Mouse (Mus musculus): Measurements from ENCODE around the gene Lrrk1. TPM values are rescaled to one million over a fixed set of nuclear protein-coding genes. Genes with fewer than 3 reads are reported as not detected.

The Lrrk1 gene
- total and polyA plus RNA-seq, 3 experiments, result 5.0 to 16.9 (median 13.6) TPM

DNA sequence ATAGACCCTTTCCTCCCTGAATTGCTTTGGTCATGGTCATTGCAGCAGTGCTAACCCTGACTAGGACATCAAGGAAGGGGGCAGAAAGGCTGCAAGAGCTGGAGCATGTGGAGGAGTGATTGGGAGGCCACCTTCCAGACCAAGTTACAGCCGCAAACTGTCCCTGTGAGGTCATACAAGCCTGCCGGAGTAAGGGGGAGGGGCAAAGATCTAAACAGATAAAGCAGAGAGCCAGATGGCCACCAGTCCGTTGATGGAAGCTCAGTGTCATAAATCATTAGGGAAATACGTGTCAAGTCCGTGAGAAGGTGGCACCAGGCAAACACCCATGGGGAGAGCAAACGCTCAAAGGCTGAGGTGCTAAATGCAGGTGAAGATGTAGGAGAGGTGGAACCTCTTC, 173.7 kb downstream of the Lrrk1 start:
- dilution Hi-C loops (cut with MboI; ENCODE audit: extremely low pct_ligation_motif_present, extremely low pct_unique_long_range_greater_than_20kb, low sequenced_read_pairs) (no loop called here), in situ Hi-C loops (cut with MboI; ENCODE audit: low pct_ligation_motif_present, low pct_unique_long_range_greater_than_20kb, low sequenced_read_pairs) (no loop called here)
- no peak for DNase-seq (ENCODE audit: extremely low read depth)
- no peak overlapping the region for H3K27ac ChIP-seq (ENCODE audit: insufficient read depth, low read depth)
- no peak overlapping the region for H3K9ac ChIP-seq (ENCODE audit: insufficient read depth, low read depth)
- no peaks in the 10 kb centered on the region for H3K79me2 ChIP-seq (replicated peaks; ENCODE audit: control insufficient read depth, extremely low read depth, insufficient read depth, poor library complexity, severe bottlenecking)
- H3K9me3 ChIP-seq (replicated peaks; ENCODE audit: low read length), result peaks cover 3% of the 10 kb centered on the region
- H3K4me2 ChIP-seq (ENCODE audit: insufficient read depth, low read depth, poor library complexity, severe bottlenecking), result no peak overlapping the region
- TF ChIP-seq POLR2A (IDR thresholded peaks at IDR 0.05; ENCODE audit: low read depth, low read length) (no peak), E2F4 (IDR thresholded peaks at IDR 0.05; ENCODE audit: insufficient replicate concordance, low read depth, low read length) (no peak), NRF1 (IDR thresholded peaks at IDR 0.05; ENCODE audit: low read depth, low read length) (no peak), MAZ (IDR thresholded peaks at IDR 0.05; ENCODE audit: low read depth, low read length) (no peak), NELFE (IDR thresholded peaks at IDR 0.05; ENCODE audit: low read depth, low read length) (no peak), SMC3 (IDR thresholded peaks at IDR 0.05; ENCODE audit: low read depth, low read length) (no peak), MXI1 (IDR thresholded peaks at IDR 0.05; ENCODE audit: low read depth, low read length) (no peak), USF2 (conservative IDR thresholded peaks at IDR 0.05; ENCODE audit: low read depth, low read length) (no peak), HCFC1 (IDR thresholded peaks at IDR 0.05; ENCODE audit: low read depth, low read length) (no peak), ZNF384 (IDR thresholded peaks at IDR 0.05; ENCODE audit: low read depth, low read length) (no peak), JUND (conservative IDR thresholded peaks at IDR 0.05; ENCODE audit: low read depth, low read length) (no peak), RAD21 (IDR thresholded peaks at IDR 0.05; ENCODE audit: low read depth, low read length) (no peak), CHD2 (IDR thresholded peaks at IDR 0.05; ENCODE audit: low read length) (no peak), CHD1 (IDR thresholded peaks at IDR 0.05; ENCODE audit: low read depth, low read length) (no peak), BHLHE40 (IDR thresholded peaks at IDR 0.05; ENCODE audit: low read depth, low read length) (no peak), TCF12 (IDR thresholded peaks at IDR 0.05; ENCODE audit: low read depth, low read length) (no peak), ZMIZ1 (IDR thresholded peaks at IDR 0.05; ENCODE audit: low read depth, low read length) (no peak), USF1 (IDR thresholded peaks at IDR 0.05; ENCODE audit: low read depth, low read length) (no peak)
- H3K36me3 ChIP-seq (replicated peaks in 1 of 2; ENCODE audit: control insufficient read depth in 1 of 2, insufficient read depth in 1 of 2, low read length in 1 of 2), result no peaks in the 10 kb centered on the region
- H3K27me3 ChIP-seq (replicated peaks), result no peaks in the 10 kb centered on the region
- peaks cover 25 to 47% of the 10 kb centered on the region in 2 experiments for H3K4me1 ChIP-seq (ENCODE audit: control insufficient read depth in 1 of 2, insufficient read depth in 2 of 2)
- H3K4me3 ChIP-seq (replicated peaks in 1 of 3; ENCODE audit: low read depth in 2 of 3, low read length in 2 of 3, poor library complexity in 1 of 3), result no peak overlapping the region

DNA sequence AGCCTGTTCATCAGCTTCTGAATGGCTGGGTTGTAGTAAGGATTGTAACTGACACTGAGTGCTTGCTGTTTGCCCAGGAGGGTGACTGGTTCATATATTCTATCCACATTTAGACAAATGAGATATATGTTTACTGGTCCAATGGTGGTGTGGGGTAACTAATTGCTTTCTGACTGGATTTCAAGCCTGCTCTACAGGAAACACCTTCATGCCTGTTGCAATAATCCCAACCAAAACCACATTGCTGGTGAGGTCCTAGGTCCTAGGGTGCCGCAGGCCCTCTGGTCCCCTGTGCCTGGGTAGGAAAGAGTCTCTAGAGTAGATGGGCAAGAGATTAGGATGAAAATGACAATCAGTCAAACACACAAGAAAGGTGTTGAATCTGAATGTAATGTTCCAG, 175.3 kb downstream of the Lrrk1 start:
- DNase-seq (ENCODE audit: extremely low read depth), result no peak
- TF ChIP-seq MXI1 (IDR thresholded peaks at IDR 0.05; ENCODE audit: low read depth, low read length), result no peak
- TF ChIP-seq MEF2A (IDR thresholded peaks at IDR 0.05; ENCODE audit: borderline replicate concordance, low read depth, low read length), result no peak
- no peak for TF ChIP-seq JUN (IDR thresholded peaks at IDR 0.05; ENCODE audit: insufficient read depth, low read depth, low read length)
- no peak for TF ChIP-seq CHD2 (IDR thresholded peaks at IDR 0.05; ENCODE audit: low read length)
- no peak for TF ChIP-seq SIN3A (IDR thresholded peaks at IDR 0.05; ENCODE audit: low read length)
- TF ChIP-seq ZNF384 (IDR thresholded peaks at IDR 0.05; ENCODE audit: low read depth, low read length), result no peak
- TF ChIP-seq MYC (IDR thresholded peaks at IDR 0.05; ENCODE audit: low read depth, low read length), result no peak
- no peak for TF ChIP-seq E2F4 (IDR thresholded peaks at IDR 0.05; ENCODE audit: insufficient replicate concordance, low read depth, low read length)
- TF ChIP-seq ETS1 (conservative IDR thresholded peaks at IDR 0.05; ENCODE audit: low read depth, low read length), result no peak
- TF ChIP-seq RAD21 (IDR thresholded peaks at IDR 0.05; ENCODE audit: low read depth, low read length), result no peak
- no peak for TF ChIP-seq POLR2AphosphoS2 (IDR thresholded peaks at IDR 0.05; ENCODE audit: low read depth, low read length)
- no peak for TF ChIP-seq GABPA (IDR thresholded peaks at IDR 0.05; ENCODE audit: insufficient replicate concordance, low read depth, low read length)
- no peak for TF ChIP-seq MAFK (IDR thresholded peaks at IDR 0.05; ENCODE audit: insufficient replicate concordance, low read length)
- Histone ChIP-seq H3K27ac (ENCODE audit: insufficient read depth, low read depth) (no peak overlapping the region), H3K4me1 (ENCODE audit: control insufficient read depth in 1 of 2, insufficient read depth in 2 of 2) (peaks cover 10 to 43% of the 10 kb centered on the region in 2 experiments), H3K79me2 (replicated peaks; ENCODE audit: control insufficient read depth, extremely low read depth, insufficient read depth, poor library complexity, severe bottlenecking) (no peaks in the 10 kb centered on the region), H3K4me2 (ENCODE audit: insufficient read depth, low read depth, poor library complexity, severe bottlenecking) (no peak overlapping the region), H3K9me3 (replicated peaks; ENCODE audit: low read length) (peaks cover 7% of the 10 kb centered on the region), H3K4me3 (replicated peaks in 1 of 3; ENCODE audit: low read depth in 2 of 3, low read length in 2 of 3, poor library complexity in 1 of 3) (no peak overlapping the region), H3K27me3 (replicated peaks) (no peaks in the 10 kb centered on the region), H3K36me3 (replicated peaks in 1 of 2; ENCODE audit: control insufficient read depth in 1 of 2, insufficient read depth in 1 of 2, low read length in 1 of 2) (no peaks in the 10 kb centered on the region), H3K9ac (ENCODE audit: insufficient read depth, low read depth) (no peak overlapping the region)
- dilution Hi-C loops (cut with MboI; ENCODE audit: extremely low pct_ligation_motif_present, extremely low pct_unique_long_range_greater_than_20kb, low sequenced_read_pairs) (no loop called here), in situ Hi-C loops (cut with MboI; ENCODE audit: low pct_ligation_motif_present, low pct_unique_long_range_greater_than_20kb, low sequenced_read_pairs) (no loop called here)

All from CH12.LX (cell line).